Mouse (Mus musculus): ENCODE results near the gene Papss1. TPM values are rescaled to one million over a fixed set of nuclear protein-coding genes. Genes with fewer than 3 reads are reported as not detected.
"Not testable (repeated sequence)": the region's sequence is repeated elsewhere in the genome, so short reads cannot be mapped to it uniquely, and the experiment has no call there.

The Papss1 gene
- polyA plus RNA-seq (2016; fragmentation: Nextera tagmentation; extraction: Ambion mirVana): 39.8 and 48.2 TPM in 2 replicates

DNA sequence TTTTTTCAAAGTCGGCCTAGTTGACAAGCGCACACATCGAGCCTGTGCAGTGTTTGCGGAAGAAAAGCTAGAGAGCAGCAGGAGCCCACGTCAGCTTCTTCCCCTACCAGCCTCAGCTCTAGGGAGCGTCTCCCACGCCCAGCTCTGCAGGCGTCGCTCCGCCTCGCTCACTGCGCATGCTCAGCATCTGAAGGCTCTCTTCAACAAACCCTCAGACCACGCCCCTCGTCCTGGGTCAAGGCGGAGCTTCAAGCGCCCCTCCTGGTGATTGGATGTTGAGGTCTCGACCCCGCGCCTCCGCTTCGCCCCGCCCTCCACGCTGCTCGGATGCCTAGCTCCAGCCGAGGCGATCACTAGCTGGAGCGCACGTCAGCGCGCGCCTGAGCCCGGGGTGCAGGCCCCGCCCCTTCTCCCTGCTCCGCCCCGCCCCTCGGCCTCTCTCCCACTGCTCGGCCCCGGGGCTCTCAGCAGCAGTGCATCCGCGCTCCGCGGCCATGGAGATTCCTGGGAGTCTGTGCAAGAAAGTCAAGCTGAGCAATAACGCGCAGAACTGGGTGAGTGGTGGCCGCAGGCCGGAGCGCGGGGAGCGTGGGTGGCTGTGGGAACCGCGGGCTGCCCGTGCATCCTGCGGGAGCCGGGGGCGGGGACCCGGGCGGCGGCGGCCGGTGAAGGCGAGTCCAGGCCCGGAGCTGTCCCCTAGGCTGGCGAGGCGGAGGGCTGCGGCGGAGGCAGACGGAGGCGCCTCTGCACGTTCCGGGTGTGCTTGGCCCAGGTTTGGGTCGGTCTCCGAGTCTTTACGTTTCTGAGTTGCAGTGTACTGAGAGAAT, at the start of gene Papss1:
Gene Papss1 (plus strand): TSS at position 339 of the 827 bp plus-strand sequence.
- DNase-seq (ENCODE audit: low spot score): peak; percentile 100
- no peaks in the 10 kb centered on the region for H3K9me3 ChIP-seq
- H3K4me1 ChIP-seq: peaks cover 19% of the 10 kb centered on the region
- H3K36me3 ChIP-seq: 0 out of 2 replicates have a peak, but pooled peaks cover 1% of the 10 kb centered on the region
- peak within 1 kb of the TSS; percentile 96 for H3K27ac ChIP-seq
- WGBS: under 1% methylated on average over 73 of the region's 73 CpGs
- H3K4me3 ChIP-seq: peak within 1 kb of the TSS; percentile 92
- H3K27me3 ChIP-seq (ENCODE audit: insufficient read depth, poor library complexity, severe bottlenecking): no peaks in the 10 kb centered on the region

DNA sequence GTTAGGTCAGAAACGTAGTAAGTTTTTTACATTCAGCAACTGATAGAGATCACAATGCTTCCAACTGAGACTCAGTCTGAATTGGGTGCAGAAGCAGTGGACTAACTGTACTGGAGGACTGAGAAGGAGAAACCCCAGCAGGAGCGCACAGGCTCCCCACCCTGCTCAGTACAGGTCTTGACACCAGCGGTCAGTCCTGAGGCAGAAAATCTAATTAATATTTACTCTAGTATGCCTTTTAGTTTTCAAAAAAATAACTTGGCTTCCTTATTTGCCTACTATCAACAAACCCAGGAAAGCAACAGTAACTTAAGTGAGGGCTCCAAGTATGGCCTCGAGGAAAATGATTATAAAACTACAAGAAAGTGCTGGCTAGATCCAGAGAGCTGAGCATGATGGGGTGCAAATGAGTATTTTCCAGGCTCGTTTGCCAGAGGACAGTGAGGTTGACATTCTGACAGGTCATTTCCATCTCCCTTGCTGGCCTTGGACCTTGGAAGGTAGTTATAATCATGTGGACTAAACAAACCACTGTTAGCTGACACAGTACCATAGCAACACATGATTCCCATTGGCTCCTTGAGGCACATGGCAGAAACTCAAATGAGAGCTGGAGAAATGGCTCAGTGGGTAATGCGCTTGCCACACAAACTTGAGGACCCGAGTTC, 48.1 kb upstream of the Papss1 start:
- no peak overlapping the region for H3K4me3 ChIP-seq
- no peak overlapping the region for H3K27ac ChIP-seq
- no peaks in the 10 kb centered on the region for H3K27me3 ChIP-seq (ENCODE audit: insufficient read depth, poor library complexity, severe bottlenecking)
- 77% methylated on average over 7 of the region's 7 CpGs for WGBS
- no peaks in the 10 kb centered on the region for H3K4me1 ChIP-seq
- H3K9me3 ChIP-seq: no peaks in the 10 kb centered on the region
- no peaks in the 10 kb centered on the region for H3K36me3 ChIP-seq
- DNase-seq (ENCODE audit: low spot score): no peak

DNA sequence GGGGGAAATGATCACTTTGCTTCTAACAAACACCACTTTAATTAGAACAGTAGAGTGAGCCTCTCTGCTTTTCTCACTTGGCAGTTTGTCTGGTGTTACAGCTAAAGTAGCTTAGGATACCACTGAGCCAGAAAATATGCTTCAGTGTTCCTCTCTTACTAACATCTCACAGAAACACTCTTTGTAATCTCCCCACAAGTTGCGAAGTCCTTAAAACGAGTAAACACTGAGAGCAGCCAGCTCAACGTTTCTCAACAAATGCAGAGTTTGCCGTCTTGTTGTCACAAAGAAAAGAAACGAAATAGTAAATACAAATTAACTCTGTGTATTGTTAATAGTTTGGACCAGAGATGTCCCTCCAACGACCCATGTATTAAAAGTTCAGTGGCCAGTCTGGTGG, 46.8 kb upstream of the Papss1 start:
- no peak overlapping the region for H3K4me3 ChIP-seq
- H3K36me3 ChIP-seq: no peaks in the 10 kb centered on the region
- DNase-seq (ENCODE audit: low spot score): no peak
- no peak overlapping the region for H3K27ac ChIP-seq
- H3K9me3 ChIP-seq: no peaks in the 10 kb centered on the region
- H3K27me3 ChIP-seq (ENCODE audit: insufficient read depth, poor library complexity, severe bottlenecking): no peaks in the 10 kb centered on the region
- 81% methylated on average over 6 of the region's 6 CpGs for WGBS
- H3K4me1 ChIP-seq: no peaks in the 10 kb centered on the region

DNA sequence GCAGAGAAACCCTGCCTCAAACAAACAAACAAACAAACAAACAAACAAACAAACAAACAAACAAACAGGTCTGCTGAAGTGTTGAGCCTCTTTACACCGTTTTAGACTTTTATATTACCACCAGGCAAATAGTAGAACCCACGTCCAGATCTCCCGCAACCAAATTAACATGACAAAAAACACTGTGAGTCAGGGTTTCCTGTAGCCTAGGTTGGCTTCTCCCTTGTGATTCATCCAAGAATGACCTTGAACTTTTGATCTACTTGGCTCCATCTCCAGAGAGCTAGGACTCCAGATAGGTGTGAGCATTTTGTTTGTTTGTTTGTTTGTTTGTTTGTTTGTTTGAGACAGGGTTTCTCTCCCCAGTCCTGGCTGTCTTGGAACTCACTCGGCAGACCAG, 43.4 kb upstream of the Papss1 start:
- Histone ChIP-seq H3K27ac (no peak overlapping the region), H3K4me1 (no peaks in the 10 kb centered on the region), H3K27me3 (ENCODE audit: insufficient read depth, poor library complexity, severe bottlenecking) (no peaks in the 10 kb centered on the region), H3K9me3 (no peaks in the 10 kb centered on the region), H3K36me3 (no peaks in the 10 kb centered on the region), H3K4me3 (no peak overlapping the region)
- no peak for DNase-seq (ENCODE audit: low spot score)
- 80% methylated on average over 4 of the region's 4 CpGs for WGBS

DNA sequence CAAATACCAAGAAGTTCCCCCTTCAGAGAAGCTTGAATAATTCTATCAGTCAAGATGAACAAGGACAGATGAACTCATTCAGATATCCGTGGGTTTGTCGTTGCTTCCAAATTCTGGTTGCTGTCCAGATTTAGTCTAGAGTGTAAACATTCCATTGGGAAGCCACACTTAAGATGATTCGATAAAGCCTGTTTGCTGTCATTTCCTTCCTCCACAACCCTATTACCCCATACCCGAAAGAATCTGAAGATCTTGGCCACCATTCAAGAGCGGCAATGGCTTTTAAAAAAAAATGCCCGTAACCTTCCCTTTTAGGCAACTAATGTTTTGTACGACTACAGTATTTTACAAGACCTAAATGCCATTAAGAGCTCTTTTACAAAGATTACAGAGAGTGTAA, 42.3 kb upstream of the Papss1 start:
- WGBS: 69% methylated on average over 7 of the region's 7 CpGs
- no peaks in the 10 kb centered on the region for H3K9me3 ChIP-seq
- H3K4me3 ChIP-seq: no peak overlapping the region
- no peak overlapping the region for H3K27ac ChIP-seq
- no peaks in the 10 kb centered on the region for H3K36me3 ChIP-seq
- DNase-seq (ENCODE audit: low spot score): no peak
- no peaks in the 10 kb centered on the region for H3K27me3 ChIP-seq (ENCODE audit: insufficient read depth, poor library complexity, severe bottlenecking)
- no peaks in the 10 kb centered on the region for H3K4me1 ChIP-seq

DNA sequence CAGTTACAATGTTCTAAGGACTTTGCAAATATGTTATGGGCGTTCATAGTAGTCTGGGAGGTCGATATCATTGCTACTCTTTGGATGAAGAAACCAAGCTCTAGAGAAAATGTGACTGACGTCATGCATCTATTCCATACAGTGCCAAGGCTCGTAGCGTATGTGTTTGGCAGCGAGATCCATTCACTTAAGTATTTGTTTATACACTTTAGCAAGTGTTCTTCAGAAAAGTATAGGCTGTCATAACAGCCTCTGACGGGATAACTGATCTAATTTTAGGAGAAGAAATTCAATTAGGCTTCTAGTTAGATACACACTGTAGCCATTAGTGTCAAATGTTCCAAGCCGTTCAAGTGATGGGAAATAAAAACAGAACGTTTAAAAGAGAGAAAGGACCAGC, 40.8 kb upstream of the Papss1 start:
- H3K27ac ChIP-seq: no peak overlapping the region
- DNase-seq (ENCODE audit: low spot score): no peak
- no peak overlapping the region for H3K4me3 ChIP-seq
- no peaks in the 10 kb centered on the region for H3K27me3 ChIP-seq (ENCODE audit: insufficient read depth, poor library complexity, severe bottlenecking)
- 79% methylated on average over 9 of the region's 9 CpGs for WGBS
- H3K9me3 ChIP-seq: no peaks in the 10 kb centered on the region
- no peaks in the 10 kb centered on the region for H3K4me1 ChIP-seq
- no peaks in the 10 kb centered on the region for H3K36me3 ChIP-seq

DNA sequence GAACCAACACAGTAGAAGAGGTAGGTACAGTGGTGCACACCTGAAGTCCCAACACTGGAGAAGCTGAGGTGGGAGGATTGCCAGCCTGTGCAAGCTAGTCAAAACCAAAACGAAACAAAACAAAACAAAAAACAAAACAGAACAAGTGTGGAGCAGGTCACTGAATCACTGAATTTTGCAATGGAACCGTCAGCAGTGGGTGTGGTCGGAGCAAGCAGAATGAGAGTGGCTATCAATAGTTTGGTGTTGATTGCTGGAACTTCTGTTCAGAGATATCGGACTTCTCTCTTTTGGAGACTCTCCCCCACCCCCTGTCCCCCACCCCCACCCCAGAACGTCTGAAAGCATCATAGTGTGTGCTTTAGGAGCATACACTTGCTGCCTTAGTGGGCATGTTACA, 40.4 kb upstream of the Papss1 start:
- Histone ChIP-seq H3K36me3 (no peaks in the 10 kb centered on the region), H3K9me3 (no peaks in the 10 kb centered on the region), H3K27me3 (ENCODE audit: insufficient read depth, poor library complexity, severe bottlenecking) (no peaks in the 10 kb centered on the region), H3K4me3 (no peak overlapping the region), H3K27ac (no peak overlapping the region), H3K4me1 (no peaks in the 10 kb centered on the region)
- 70% methylated on average over 5 of the region's 5 CpGs for WGBS
- DNase-seq (ENCODE audit: low spot score): no peak

DNA sequence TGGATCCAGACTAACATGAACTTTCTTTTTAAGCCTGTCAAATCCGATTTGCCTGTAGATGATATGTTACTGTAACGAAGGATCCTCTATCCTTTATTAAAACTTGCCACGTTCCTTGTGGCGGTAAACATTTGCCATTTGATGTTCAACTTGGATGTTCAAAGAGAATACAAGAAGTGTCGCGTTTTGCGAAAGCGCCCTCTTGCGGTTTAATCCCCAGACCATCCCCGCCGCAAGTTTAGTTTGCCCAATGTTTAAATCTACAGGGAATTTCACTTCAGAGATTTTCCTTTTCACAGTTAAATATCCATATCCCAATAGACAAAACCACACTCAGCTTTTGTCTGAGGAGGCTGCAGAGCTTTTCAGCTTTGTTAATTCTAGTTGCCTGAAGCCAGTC, 39.8 kb upstream of the Papss1 start:
- Histone ChIP-seq H3K9me3 (no peaks in the 10 kb centered on the region), H3K27ac (no peak overlapping the region), H3K4me1 (no peaks in the 10 kb centered on the region), H3K27me3 (ENCODE audit: insufficient read depth, poor library complexity, severe bottlenecking) (no peaks in the 10 kb centered on the region), H3K4me3 (no peak overlapping the region), H3K36me3 (no peaks in the 10 kb centered on the region)
- WGBS: 19% methylated on average over 11 of the region's 11 CpGs
- DNase-seq (ENCODE audit: low spot score): no peak

DNA sequence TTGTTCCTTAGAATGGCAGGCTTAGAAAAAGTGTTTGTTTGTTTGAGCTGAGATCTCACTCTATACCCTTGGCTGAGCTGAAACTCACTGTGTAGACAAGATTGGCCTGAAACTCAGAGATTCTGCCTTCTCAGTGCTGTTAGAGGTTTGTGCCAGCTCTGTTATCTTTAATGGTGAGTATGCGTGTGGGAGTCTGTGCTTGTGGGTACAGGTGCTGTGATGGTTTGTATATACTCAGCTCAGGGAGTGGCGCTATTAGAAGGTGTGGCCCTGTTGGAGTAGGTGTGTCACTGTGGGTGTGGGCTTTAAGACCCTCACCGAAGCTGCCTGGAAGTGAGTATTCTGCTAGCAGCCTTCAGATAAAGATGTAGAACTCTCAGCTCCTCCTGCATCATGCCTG, 39.3 kb upstream of the Papss1 start:
- H3K27me3 ChIP-seq (ENCODE audit: insufficient read depth, poor library complexity, severe bottlenecking): no peaks in the 10 kb centered on the region
- no peak overlapping the region for H3K4me3 ChIP-seq
- no peaks in the 10 kb centered on the region for H3K4me1 ChIP-seq
- H3K27ac ChIP-seq: no peak overlapping the region
- H3K9me3 ChIP-seq: no peaks in the 10 kb centered on the region
- no peaks in the 10 kb centered on the region for H3K36me3 ChIP-seq
- DNase-seq (ENCODE audit: low spot score): no peak
- 75% methylated on average over 3 of the region's 3 CpGs for WGBS

DNA sequence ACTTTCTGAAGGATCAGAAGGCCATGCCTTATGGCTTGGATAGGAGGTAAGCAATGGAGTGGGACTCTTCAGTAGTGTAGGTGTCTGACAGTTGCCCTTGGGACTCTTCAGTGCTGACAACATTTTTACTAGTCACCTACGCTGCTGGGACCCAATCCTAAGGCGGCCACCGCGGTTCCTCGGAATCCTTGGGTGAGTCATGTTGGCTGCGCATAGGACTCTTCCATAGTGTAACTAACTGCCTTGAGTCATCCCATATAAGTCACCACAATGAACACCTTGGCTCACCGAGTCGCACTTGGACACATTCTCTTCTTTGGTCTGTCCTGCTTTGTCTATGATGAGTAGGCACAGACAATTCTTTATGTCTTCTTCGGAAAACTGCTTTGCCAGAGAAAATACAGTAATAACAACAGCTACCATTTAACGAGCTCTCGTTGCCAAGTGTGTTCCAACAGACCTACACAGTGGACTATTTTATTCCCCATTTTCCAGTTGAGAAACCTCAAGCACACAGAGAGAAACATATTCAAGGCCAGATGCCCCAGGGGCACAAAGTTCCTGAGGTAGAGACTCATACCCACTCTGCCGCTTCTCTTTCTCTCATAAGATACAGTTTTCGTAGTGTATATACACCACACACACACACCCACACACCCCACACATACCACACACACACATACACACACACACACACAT, 23.2 kb upstream of the Papss1 start:
- DNase-seq (ENCODE audit: low spot score): no peak
- Histone ChIP-seq H3K4me3 (no peak overlapping the region), H3K36me3 (no peaks in the 10 kb centered on the region), H3K4me1 (no peaks in the 10 kb centered on the region), H3K27me3 (ENCODE audit: insufficient read depth, poor library complexity, severe bottlenecking) (no peaks in the 10 kb centered on the region), H3K27ac (no peak overlapping the region), H3K9me3 (peaks cover 4% of the 10 kb centered on the region; the same call in 1 of the 2 replicates)
- WGBS: 95% methylated on average over 13 of the region's 13 CpGs

DNA sequence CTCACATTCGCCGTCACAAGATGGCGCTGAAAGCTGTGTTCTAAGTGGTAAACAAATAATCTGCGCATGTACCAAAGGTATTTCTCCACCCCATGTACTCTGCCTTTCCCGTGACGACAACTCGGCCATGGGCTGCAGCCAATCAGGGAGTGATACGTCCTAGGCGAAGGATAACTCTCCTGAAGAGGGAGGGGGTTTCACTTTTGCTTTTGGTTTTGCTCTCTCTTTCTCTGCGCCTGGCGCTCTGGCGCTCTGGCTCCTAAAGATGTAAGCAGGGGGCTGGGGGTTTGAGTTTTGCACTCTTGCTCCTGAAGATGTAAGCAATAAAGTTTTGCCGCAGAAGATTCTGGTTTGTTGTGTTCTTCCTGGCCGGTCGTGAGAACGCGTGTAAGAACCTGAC, 17.0 kb upstream of the Papss1 start:
- not testable (repeated sequence) for H3K4me1 ChIP-seq; H3K27me3 ChIP-seq (ENCODE audit: insufficient read depth, poor library complexity, severe bottlenecking); H3K36me3 ChIP-seq; DNase-seq (ENCODE audit: low spot score); H3K9me3 ChIP-seq; H3K4me3 ChIP-seq; H3K27ac ChIP-seq
- WGBS: 92% methylated on average over 17 of the region's 17 CpGs

DNA sequence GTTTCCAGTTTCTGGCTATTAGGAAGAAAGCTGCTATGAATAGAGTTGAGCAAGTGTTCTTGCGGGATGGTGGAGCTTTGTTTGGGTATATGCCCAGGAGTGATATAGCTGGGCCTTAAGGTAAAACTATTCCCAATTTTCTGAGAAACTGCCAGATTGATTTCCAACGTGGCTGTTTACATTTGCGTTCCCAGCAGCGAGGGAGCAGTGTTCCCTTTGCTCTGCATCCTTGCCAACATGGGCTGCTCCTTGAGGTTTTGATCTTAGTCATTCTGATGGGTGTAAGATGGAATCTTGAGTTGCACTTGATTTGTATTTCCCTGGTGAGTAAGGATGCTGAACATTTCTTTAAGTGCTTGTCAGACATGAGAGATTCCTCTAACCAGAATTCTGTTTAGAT, 14.5 kb upstream of the Papss1 start:
- no peak overlapping the region for H3K27ac ChIP-seq
- H3K4me3 ChIP-seq: no peak overlapping the region
- WGBS: 79% methylated on average over 4 of the region's 4 CpGs
- no peaks in the 10 kb centered on the region for H3K27me3 ChIP-seq (ENCODE audit: insufficient read depth, poor library complexity, severe bottlenecking)
- no peaks in the 10 kb centered on the region for H3K9me3 ChIP-seq
- no peak for DNase-seq (ENCODE audit: low spot score)
- H3K4me1 ChIP-seq: no peaks in the 10 kb centered on the region
- H3K36me3 ChIP-seq: no peaks in the 10 kb centered on the region
